Mouse (Mus musculus) myocyte (in vitro differentiated cells): ENCODE results near the gene Wdr20. TPM values are rescaled to one million over a fixed set of nuclear protein-coding genes. Genes with fewer than 3 reads are reported as not detected.

Source experiments
- H3K27me3 ChIP-seq: one replicate; pipeline ENCODE4 v1.6.1; 2011; ENCODE audit not compliant: control insufficient read depth, insufficient read depth, insufficient read length
- H3K36me3 ChIP-seq: one replicate; pipeline ENCODE4 v1.6.1; 2011; ENCODE audit not compliant: control insufficient read depth, insufficient read depth
- H3K4me2 ChIP-seq: one replicate; pipeline ENCODE4 v1.6.1; 2011; ENCODE audit warnings: low read depth, control low read depth
- H3K4me3 ChIP-seq: one replicate; pipeline ENCODE4 v1.5.1; 2011; ENCODE audit warnings: mild to moderate bottlenecking, control low read depth, moderate library complexity
- H3K79me2 ChIP-seq: one replicate; pipeline ENCODE4 v1.6.1; 2011; ENCODE audit not compliant: control insufficient read depth, insufficient read depth
- H3ac ChIP-seq: one replicate; pipeline ENCODE4 v1.6.1; 2011; ENCODE audit not compliant: control insufficient read depth, insufficient read length
- CEBPB ChIP-seq: IDR thresholded peaks from 2 replicates; pipeline ENCODE4 v1.6.1; 2011; ENCODE audit warnings: mild to moderate bottlenecking, moderate library complexity; ENCODE audit not compliant: poor library complexity, insufficient read depth, severe bottlenecking
- E2F4 ChIP-seq: IDR thresholded peaks from one replicate; pipeline ENCODE4 v1.6.1; 2011; ENCODE audit warnings: mild to moderate bottlenecking, control low read depth, moderate library complexity; ENCODE audit not compliant: insufficient read depth
- MAX ChIP-seq: IDR thresholded peaks from one replicate; pipeline ENCODE4 v1.6.1; 2011; ENCODE audit warnings: low read depth, mild to moderate bottlenecking, control low read depth
- MYOD1 ChIP-seq, 3 experiments: IDR thresholded peaks; one replicate each; pipeline ENCODE4 v1.6.1; 2011; ENCODE audit warnings: control low read depth in 2 of 3, low read depth in 2 of 3, mild to moderate bottlenecking in 2 of 3, moderate library complexity in 1 of 3; ENCODE audit not compliant: insufficient read length in 2 of 3, control insufficient read depth in 1 of 3
- MYOG ChIP-seq, 3 experiments: IDR thresholded peaks; one replicate each; pipeline ENCODE4 v1.6.1; 2011; ENCODE audit warnings: control low read depth in 2 of 3, low read depth in 2 of 3, mild to moderate bottlenecking in 2 of 3; ENCODE audit not compliant: insufficient read length in 2 of 3, control insufficient read depth in 1 of 3, insufficient read depth in 1 of 3
- POLR2A ChIP-seq: IDR thresholded peaks from one replicate; pipeline ENCODE4 v1.6.1; 2011; ENCODE audit warnings: low read depth, mild to moderate bottlenecking, control low read depth, moderate library complexity; ENCODE audit not compliant: insufficient read length
- POLR2AphosphoS2 ChIP-seq: IDR thresholded peaks from one replicate; pipeline ENCODE4 v1.6.1; 2011; ENCODE audit warnings: low read depth, control low read depth; ENCODE audit not compliant: insufficient read length
- REST ChIP-seq: IDR thresholded peaks from one replicate; pipeline ENCODE4 v1.6.1; 2011; ENCODE audit warnings: mild to moderate bottlenecking, control low read depth, moderate library complexity; ENCODE audit not compliant: insufficient read depth, insufficient read length
- SRF ChIP-seq: IDR thresholded peaks from one replicate; pipeline ENCODE4 v1.6.1; 2011; ENCODE audit warnings: low read depth; ENCODE audit not compliant: control insufficient read depth, insufficient read length
- TCF12 ChIP-seq: IDR thresholded peaks from one replicate; pipeline ENCODE4 v1.6.1; 2011; ENCODE audit warnings: mild to moderate bottlenecking, control low read depth; ENCODE audit not compliant: poor library complexity, insufficient read depth, severe bottlenecking
- TCF3 ChIP-seq: IDR thresholded peaks from one replicate; pipeline ENCODE4 v1.6.1; 2011; ENCODE audit warnings: low read depth, control low read depth; ENCODE audit not compliant: insufficient read length
- USF1 ChIP-seq: IDR thresholded peaks from one replicate; pipeline ENCODE4 v1.6.1; 2011; ENCODE audit warnings: low read depth, mild to moderate bottlenecking, control low read depth, moderate library complexity
- polyA plus RNA-seq: library from polyadenylated mRNA; unstranded; fragments of >200 nt; fragmentation: generic; extraction: Trizol; gene quantifications from one replicate; pipeline ENCODE4 v1.2.1, GENCODE M21; 2012; ENCODE audit warnings: missing spikeins

The Wdr20 gene
- polyA plus RNA-seq, 1 experiment = 13.9 TPM

DNA sequence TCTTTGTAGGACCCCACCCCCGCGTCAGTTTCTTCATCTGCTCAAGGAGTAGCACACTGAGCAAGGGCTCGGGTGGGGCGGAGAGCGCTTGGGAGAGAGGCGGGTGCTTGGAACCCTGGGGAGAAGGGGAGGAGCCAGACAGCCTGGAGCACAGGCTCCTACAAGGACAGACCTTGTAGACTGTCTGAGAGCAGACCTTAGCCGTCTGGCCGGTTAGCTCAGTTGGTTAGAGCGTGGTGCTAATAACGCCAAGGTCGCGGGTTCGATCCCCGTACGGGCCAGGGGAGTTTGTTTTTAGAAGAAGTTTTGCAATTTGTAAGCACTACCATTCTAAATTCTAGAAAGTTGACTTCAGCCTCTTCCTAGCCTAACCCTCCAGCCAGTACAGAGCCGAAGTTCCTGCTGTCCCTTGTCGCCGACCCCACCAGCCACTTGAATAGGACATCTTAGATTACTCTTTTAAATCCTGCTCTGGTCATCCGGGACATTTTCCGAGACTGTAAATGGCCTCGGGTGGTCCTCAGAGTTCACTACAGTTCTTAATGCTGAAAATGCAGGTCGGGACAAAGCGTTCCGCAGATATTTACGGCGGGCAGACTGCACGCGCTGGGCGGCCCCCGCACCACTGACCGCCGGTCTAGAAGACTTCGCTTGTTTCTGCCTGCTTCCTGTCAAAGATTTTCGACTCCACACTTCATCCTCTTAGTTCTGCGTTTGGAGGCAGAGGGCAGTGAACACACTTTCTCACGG lies 107.6 kb downstream of the Wdr20 start:
- no peaks in the 10 kb centered on the region for H3K79me2 ChIP-seq
- H3K4me3 ChIP-seq = peak overlapping the region; percentile 40
- peak overlapping the region; percentile 100 for H3K4me2 ChIP-seq
- H3K27me3 ChIP-seq = no peaks in the 10 kb centered on the region
- H3ac ChIP-seq = no peak overlapping the region
- TF ChIP-seq POLR2A = peak; percentile 22
- no peak for TF ChIP-seq MYOD1 (IDR thresholded peaks at IDR 0.05; ENCODE audit: control insufficient read depth in 1 of 3, insufficient read length in 2 of 3, low read depth in 2 of 3)
- H3K36me3 ChIP-seq = no peaks in the 10 kb centered on the region

DNA sequence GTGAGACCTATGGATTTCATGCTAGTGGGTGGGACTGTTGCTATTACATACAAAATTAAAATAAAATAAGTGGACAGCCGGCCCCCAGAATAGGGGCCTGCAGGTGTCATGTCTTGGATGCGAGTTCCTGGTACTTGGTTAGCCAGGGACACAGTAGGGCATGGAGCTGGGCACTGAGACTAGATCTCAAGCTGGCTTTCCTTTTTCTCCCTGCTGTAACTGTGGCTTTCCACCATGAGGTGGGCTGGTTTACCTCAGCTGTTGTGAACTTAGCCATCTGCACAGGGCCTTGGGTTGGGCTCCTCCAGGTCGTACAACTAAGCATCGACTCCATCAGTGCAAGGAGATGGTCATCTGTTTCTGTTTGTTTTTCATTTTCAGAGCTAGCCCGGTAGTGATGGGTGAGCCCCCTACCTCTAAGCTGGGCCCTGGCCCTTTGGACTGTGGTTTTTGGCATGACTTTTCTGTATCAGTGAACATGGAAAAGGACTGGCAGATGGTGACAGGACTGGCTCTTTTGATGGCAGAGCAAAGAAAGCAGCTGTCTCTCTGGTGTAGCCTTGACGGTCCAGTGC lies 108.5 kb downstream of the Wdr20 start:
- peak overlapping the region; percentile 40 for H3K4me3 ChIP-seq
- H3K27me3 ChIP-seq = no peaks in the 10 kb centered on the region
- H3K36me3 ChIP-seq = no peaks in the 10 kb centered on the region
- H3K79me2 ChIP-seq = no peaks in the 10 kb centered on the region
- TF ChIP-seq SRF (no peak), REST (no peak), E2F4 (no peak), MYOD1 (IDR thresholded peaks at IDR 0.05; ENCODE audit: control insufficient read depth in 1 of 3, insufficient read length in 2 of 3, low read depth in 2 of 3) (peak in 1 of 3 experiments; percentile 23), POLR2A (no peak), CEBPB (no peak), TCF3 (no peak), MYOG (IDR thresholded peaks at IDR 0.05; ENCODE audit: control insufficient read depth in 1 of 3, insufficient read depth in 1 of 3, insufficient read length in 2 of 3, low read depth in 2 of 3) (peak in 1 of 3 experiments; percentile 1)
- peak overlapping the region; percentile 88 for H3K4me2 ChIP-seq
- H3ac ChIP-seq = no peak overlapping the region

DNA sequence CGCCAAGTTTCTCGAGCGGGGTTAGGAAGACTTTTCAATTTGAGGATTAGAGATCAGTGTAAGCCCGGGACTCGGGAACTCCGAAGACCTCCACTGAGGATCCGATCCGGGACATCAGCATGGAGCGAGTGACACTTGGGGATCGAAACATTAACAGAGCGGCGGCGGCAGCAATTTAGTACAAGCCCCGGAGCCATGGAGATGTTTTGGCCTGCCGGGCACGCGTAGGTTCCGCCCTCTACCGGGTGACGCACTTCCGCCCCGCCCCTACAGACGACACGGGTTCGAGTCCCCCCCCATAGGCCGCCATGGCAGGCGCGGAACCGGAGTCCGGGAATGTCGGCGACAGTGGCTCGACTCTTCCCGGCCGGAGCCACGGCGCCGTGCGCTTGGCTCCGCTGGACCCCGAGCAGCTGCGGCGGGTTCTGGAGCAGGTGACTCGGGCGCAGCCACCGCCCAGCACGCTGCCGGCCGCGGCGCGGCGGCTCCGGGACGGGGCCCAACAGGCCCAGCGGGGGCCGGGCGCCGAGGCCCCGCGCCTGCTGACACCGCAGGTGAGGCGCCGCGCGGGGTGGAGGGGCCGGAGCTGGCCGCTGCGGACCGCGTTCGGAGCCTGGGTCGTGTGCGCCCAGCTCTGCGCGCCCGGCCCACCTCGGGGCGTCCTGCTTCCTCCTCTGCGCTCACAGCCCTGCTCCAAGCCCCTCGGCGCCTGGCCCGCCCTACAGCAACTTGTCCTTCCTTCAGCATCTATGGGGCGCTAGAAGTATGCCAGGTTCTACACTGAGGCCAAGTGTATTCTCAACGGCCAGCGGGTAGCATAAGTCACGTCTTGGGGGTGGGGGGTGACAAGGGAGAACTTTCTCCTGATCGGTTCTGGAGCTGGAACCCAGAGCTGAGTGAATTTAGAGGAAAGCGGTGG lies 112.5 kb downstream of the Wdr20 start, which contains the start of gene Zfp839:
Zfp839 (plus strand) TSS at position 244 of the 919 bp plus-strand sequence.
- Histone ChIP-seq H3ac (peak within 1 kb of the TSS; percentile 78), H3K36me3 (no peaks in the 10 kb centered on the region), H3K27me3 (no peaks in the 10 kb centered on the region), H3K4me3 (peak within 1 kb of the TSS; percentile 55), H3K4me2 (peak within 1 kb of the TSS; percentile 92), H3K79me2 (no peaks in the 10 kb centered on the region)
- TF ChIP-seq CEBPB (no peak), REST (no peak), MYOD1 (IDR thresholded peaks at IDR 0.05; ENCODE audit: control insufficient read depth in 1 of 3, insufficient read length in 2 of 3, low read depth in 2 of 3) (peak in 1 of 3 experiments; percentile 14), POLR2A (peak; percentile 63), MAX (no peak), POLR2AphosphoS2 (peak; percentile 68), MYOG (IDR thresholded peaks at IDR 0.05; ENCODE audit: control insufficient read depth in 1 of 3, insufficient read depth in 1 of 3, insufficient read length in 2 of 3, low read depth in 2 of 3) (peak in 1 of 3 experiments; percentile 36), USF1 (no peak), SRF (no peak), TCF3 (no peak), E2F4 (no peak), TCF12 (no peak)

DNA sequence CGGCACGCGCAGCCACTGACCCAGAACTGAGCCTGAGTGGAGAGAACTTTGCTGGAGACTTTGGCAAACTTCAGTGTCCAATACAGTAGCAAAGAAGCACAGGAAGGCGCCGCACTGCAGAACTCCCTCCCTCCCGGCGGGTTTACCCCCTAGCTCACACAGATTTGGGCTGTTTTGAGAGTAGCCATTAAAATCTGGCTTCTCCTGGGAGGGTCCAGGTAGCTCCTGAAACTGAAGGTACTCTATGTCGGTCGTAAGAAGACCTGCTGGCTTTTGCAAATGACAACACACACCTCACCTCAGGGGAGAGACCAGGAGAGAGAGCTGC lies 113.1 kb downstream of the Wdr20 start:
- TF ChIP-seq E2F4 (no peak), MYOG (IDR thresholded peaks at IDR 0.05; ENCODE audit: control insufficient read depth in 1 of 3, insufficient read depth in 1 of 3, insufficient read length in 2 of 3, low read depth in 2 of 3) (no peak), TCF3 (no peak), SRF (no peak), USF1 (no peak), CEBPB (no peak), POLR2A (no peak), MYOD1 (IDR thresholded peaks at IDR 0.05; ENCODE audit: control insufficient read depth in 1 of 3, insufficient read length in 2 of 3, low read depth in 2 of 3) (no peak), POLR2AphosphoS2 (no peak), REST (no peak), TCF12 (no peak), MAX (no peak)
- H3K79me2 ChIP-seq = no peaks in the 10 kb centered on the region
- peak overlapping the region; percentile 55 for H3K4me3 ChIP-seq
- H3K36me3 ChIP-seq = no peaks in the 10 kb centered on the region
- no peaks in the 10 kb centered on the region for H3K27me3 ChIP-seq
- peak overlapping the region; percentile 78 for H3ac ChIP-seq
- H3K4me2 ChIP-seq = peak overlapping the region; percentile 80
